Mouse (Mus musculus): Measurements from ENCODE around the gene Lyz1.
"Not testable (repeated sequence)": the region's sequence is repeated elsewhere in the genome, so short reads cannot be mapped to it uniquely, and the experiment has no call there.

The Lyz1 gene

DNA sequence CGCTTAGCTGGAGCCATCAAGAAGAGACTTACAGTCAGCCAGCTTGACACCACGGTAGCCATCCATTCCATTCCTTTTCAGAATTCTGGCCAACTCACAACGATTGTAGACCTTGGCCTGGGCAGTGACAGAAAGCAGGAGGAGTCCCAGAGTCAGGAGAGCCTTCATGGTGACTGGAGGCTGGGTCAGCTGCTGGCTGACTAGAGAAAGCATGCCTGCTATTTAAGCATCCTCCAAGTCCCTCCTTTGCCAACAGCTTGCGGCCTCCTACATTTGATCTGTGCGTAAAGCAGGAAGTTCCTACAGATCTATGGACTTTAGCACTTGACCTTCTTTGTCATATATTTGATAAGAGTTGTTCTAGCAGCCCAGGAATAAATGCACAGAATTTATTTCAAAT lies at the start of gene Lyz1:
Gene Lyz1 (minus strand): TSS at position 198 of the 400 bp plus-strand sequence.
- DNase-seq = no peak

- no peak for DNase-seq
Measured at GRCm38 (mm10) chr10:117342406-117342805, 49.7 kb upstream of the Lyz1 start.

DNA sequence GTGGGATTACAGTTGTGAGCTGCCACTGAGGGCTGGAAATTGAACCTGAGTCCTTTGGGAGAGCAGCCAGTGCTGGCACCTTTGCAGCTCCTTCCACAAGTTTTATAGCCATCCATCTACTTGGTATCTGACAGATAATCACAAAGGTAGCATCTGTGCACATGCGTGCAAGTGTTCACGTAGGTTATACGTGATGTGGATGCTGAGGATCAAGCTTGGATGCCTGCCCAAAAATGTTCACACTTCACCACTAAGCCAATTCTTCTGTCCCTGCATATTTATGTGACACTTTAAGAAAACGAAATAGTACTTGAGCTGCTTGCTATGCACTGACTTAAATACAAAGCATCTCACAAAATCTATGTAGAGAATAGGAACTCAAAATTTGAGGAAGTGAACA lies 48.4 kb upstream of the Lyz1 start:
- DNase-seq = no peak

DNA sequence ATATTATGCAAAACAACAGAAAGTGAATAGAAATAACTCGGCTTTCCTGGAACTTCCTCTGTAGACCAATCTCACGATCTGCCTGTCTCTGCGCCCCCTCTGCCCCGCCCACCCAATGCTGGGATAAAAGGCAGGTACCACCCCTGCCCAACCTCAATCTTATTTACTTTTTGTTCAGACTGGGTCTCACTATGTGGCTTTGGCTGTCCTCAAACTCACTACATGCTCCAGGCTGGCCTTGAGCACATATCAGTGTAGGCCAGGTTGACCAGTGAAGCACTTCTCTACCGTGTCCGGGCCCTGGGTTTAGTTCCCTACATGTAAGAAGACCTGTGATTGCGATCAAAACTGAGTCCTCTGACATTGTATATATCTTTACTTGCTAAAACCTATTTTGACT lies 46.6 kb upstream of the Lyz1 start:
- DNase-seq = no peak

DNA sequence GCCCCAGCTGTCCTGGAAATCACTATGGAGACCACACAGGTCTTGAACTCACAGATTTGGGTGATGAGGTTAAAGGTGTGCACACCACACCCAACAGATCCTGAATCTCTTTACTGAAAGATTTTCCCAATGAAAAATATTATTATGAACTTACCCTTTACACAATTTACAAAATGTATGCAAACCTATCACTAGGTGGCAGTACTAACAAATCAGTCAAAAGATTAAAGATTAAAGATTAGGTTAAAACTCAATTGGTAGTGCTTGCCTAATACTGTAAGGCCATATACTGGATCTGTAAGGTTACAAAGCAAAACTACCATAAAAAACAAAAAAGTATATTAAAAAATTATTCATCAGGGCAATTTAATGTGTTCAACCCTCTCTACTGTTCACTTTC lies 45.3 kb upstream of the Lyz1 start:
- no peak for DNase-seq

GRCm38 (mm10) chr10:117335649-117336048 lies 43.0 kb upstream of the Lyz1 start:
- no peak for DNase-seq

- no peak for DNase-seq
Measured at GRCm38 (mm10) chr10:117330521-117330920, 37.9 kb upstream of the Lyz1 start.

GRCm38 (mm10) chr10:117323782-117324181 lies 31.1 kb upstream of the Lyz1 start:
- no peak for DNase-seq

GRCm38 (mm10) chr10:117322630-117323029 lies 30.0 kb upstream of the Lyz1 start:
- no peak for DNase-seq

- no peak for DNase-seq
Measured at GRCm38 (mm10) chr10:117320571-117320981, 27.9 kb upstream of the Lyz1 start.

DNA sequence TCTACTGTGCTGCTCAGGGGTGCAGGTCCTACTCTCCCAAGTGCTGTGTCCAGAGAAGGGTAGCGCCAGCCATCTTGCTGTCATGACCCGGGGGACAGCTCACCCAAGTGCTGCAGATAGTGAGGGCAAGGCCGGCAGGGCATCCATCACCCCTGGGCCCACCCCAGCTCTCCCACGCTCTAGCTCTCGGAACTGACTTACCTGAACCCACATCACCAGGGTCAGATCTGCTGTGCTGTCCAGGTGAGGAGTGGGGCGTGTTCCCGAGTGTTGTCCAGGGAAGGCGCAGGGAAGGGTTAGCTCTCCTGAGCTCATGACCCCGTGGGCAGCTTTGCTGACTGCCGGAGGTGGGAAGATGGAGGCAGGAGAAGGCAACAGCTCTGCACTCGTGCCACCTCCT lies 23.7 kb upstream of the Lyz1 start:
- no peak for DNase-seq

DNA sequence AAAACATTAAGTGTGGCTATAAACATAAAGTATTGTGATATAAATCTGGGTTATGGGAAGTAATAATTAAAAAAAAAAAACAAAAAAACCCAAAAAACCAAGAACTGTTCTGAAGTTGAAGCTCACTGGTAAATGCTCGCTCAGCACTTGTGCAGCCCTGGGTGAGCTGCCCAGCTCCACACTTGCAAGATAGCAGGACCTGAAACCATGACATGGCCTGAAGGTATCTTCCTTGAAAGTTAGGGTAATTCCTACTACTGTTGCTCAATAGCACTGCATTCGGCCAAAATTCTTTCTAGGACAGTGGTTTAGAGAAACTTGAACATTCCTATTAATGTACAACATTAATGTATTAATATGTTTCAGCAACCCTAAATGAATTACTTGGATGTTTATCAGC lies 20.5 kb upstream of the Lyz1 start:
- no peak for DNase-seq

DNA sequence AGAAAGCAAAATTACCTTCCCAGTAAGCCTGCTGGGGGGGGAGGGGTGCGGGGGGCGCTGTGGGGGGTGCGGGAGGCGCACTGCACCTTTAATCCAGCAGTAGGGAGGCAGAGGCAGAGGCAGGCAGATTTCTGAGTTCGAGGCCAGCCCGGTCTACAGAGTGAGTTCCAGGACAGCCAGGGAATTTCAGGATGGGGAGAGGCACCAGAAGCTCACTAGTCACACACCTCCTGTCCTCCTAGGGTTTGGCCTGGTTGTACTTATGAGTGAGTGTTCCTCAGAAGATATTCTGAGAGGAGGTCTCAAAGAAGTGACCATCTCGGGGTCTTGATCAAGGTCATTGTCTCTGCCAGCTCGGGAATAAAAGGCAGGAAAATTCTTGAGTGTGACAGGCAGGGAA lies 19.5 kb upstream of the Lyz1 start:
- no peak for DNase-seq

- DNase-seq = no peak
Measured at GRCm38 (mm10) chr10:117304371-117304770, 11.7 kb upstream of the Lyz1 start.

GRCm38 (mm10) chr10:117301688-117302087 lies 9.0 kb upstream of the Lyz1 start:
- DNase-seq = no peak

DNA sequence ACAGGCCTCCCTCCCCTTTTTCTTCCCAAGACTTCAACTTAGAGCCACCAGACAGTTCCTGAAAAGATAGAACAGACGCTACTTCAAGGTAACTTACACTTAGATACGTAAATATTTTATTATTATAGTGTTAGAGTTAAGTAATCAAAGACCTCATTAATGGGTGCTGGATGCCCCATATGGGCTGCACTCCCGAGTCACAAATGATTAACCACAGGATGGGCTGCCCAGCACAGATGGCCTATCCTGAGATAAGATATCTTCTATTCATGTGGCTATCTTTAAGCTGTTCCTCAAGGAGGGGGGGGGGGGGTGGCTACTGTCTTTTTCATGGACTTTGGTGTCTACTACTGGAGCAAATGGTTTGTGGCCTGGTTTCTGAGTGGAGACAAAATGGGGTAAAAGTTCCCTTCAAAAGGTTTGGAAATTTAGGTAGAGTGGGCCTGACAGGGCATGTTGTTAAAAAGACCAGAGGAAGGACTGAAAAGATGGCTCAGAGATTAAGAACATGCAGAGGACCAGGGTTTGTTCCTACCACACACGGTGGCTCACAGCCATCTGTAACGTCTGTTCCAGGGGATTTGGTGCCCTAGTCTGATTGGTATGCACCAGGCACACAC lies 7.3 kb upstream of the Lyz1 start:
- no peak for DNase-seq

- no peak for DNase-seq
Measured at GRCm38 (mm10) chr10:117299106-117299505, 6.4 kb upstream of the Lyz1 start.

- DNase-seq = no peak
Measured at GRCm38 (mm10) chr10:117298336-117298735, 5.7 kb upstream of the Lyz1 start.

DNA sequence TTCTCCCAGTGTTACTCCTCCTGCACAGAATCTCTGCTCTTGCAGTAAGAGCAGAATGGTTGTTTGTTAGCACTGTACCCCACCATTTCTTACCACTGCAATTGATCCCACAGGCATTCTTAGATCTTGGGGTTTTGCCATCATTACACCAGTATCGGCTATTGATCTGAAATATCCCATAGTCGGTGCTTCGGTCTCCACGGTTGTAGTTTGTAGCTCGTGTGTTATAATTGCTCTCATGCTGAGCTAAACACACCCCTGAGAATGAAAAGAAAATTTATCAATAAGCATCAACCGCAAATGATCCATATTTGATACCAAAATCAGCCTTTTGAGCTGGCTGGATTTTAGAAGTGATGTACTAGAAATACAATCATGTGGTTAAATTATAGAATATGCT lies 1.7 kb downstream of the Lyz1 start:
- DNase-seq = not testable (repeated sequence)

GRCm38 (mm10) chr10:117290046-117290870 lies 2.4 kb downstream of the Lyz1 start:
- DNase-seq = no peak

- not testable (repeated sequence) for DNase-seq
Measured at GRCm38 (mm10) chr10:117289034-117289505, 3.6 kb downstream of the Lyz1 start.

DNA sequence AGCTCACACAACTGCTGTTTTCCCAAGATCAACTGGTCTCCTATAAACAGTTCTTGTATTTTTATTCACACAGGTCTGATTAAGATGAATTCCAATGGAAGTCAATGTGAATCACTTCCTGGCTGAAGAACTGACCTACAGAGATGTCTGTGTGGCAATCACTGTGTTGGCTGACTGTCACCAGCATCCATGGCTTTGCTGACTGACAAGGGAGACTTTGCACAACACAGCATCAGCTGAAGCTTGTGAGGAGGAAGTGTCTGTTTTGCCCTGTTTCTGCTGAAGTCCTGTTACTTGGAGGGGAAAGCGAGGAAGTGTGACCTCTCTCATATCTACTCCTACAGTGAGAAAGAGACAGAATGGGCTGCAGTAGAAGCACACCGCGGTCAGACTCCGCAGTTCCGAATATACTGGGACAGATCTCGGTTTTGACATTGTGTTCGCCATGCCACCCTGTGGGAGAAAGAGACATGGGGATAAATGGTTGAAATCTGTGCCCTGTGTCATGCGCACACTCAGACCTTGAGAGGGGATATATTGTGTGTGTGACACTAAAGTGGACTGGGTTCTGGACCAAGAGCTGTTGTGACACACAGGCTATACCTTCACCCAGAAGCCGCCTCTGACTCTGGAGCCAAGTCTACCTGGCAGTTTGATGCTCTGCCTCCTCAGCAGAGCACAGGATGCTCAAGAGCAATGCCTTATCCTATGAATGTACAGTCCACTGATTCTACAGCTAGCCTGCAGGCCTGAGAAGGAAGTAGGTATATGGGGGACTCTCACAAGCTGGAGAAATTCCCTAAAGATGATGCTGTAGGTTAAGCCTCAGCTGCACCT lies 4.3 kb downstream of the Lyz1 start:
- no peak for DNase-seq

- no peak for DNase-seq
Measured at GRCm38 (mm10) chr10:117287226-117287850, 5.3 kb downstream of the Lyz1 start.
